Mouse (Mus musculus) heart, embryonic 13.5 days (tissue): ENCODE data around the gene Sppl2b. TPM values are rescaled to one million over a fixed set of nuclear protein-coding genes. Genes with fewer than 3 reads are reported as not detected.

Source experiments
- ATAC-seq: fragments of 200-750 bp; cut with Nextera tagmentation; 2 replicates; pipeline ENCODE4 v1.8.0; 2017; ENCODE audit warnings: moderate TSS enrichment; ENCODE audit not compliant: insufficient number of reproducible peaks, low FRiP score, low TSS enrichment; ENCODE audit errors: extremely low read depth
- H3K27ac ChIP-seq: fragments of 300-500 bp; sonication (generic); replicated peaks from 2 replicates; pipeline ENCODE4 v1.5.1; 2015; ENCODE audit warnings: moderate library complexity, mild to moderate bottlenecking, inconsistent platforms
- H3K27me3 ChIP-seq: fragments of 300-500 bp; sonication (generic); replicated peaks from 2 replicates; pipeline ENCODE4 v1.6.1; 2015; ENCODE audit warnings: mild to moderate bottlenecking, inconsistent platforms
- H3K36me3 ChIP-seq: fragments of 300-500 bp; sonication (generic); 2 replicates; pipeline ENCODE4 v1.6.1; 2015; ENCODE audit warnings: mild to moderate bottlenecking, inconsistent platforms
- H3K4me1 ChIP-seq: fragments of 300-500 bp; sonication (generic); 2 replicates; pipeline ENCODE4 v1.6.1; 2015; ENCODE audit warnings: inconsistent platforms
- H3K4me2 ChIP-seq: fragments of 300-500 bp; sonication (generic); 2 replicates; pipeline ENCODE4 v1.6.1; 2015; ENCODE audit warnings: inconsistent platforms, mild to moderate bottlenecking, moderate library complexity
- H3K4me3 ChIP-seq: fragments of 300-500 bp; sonication (generic); 2 replicates; pipeline ENCODE4 v1.5.1; 2015; ENCODE audit warnings: moderate library complexity, mild to moderate bottlenecking, inconsistent platforms
- H3K9ac ChIP-seq: fragments of 300-500 bp; sonication (generic); 2 replicates; pipeline ENCODE4 v1.6.1; 2015; ENCODE audit warnings: inconsistent platforms, mild to moderate bottlenecking, moderate library complexity
- H3K9me3 ChIP-seq: fragments of 300-500 bp; sonication (generic); 2 replicates; pipeline ENCODE4 v1.6.1; 2016; ENCODE audit warnings: inconsistent platforms
- WGBS: fragments of 180-500 bp; shearing (Covaris S2); methylation state at CpG from one replicate; pipeline ENCODE4 v1.1.7; 2015; ENCODE audit warnings: mixed read lengths; 5-methylcytosine and 5-hydroxymethylcytosine counted together
- polyA plus RNA-seq: library from polyadenylated mRNA; unstranded; fragments of >200 nt; fragmentation: Nextera tagmentation; extraction: Ambion mirVana; gene quantifications from 2 replicates; pipeline ENCODE4 v1.2.1, GENCODE M21; 2015

Gene Sppl2b
- polyA plus RNA-seq, 1 experiment from 2014 or later: 27.7 TPM

- Histone ChIP-seq H3K9me3 (no peaks in the 10 kb centered on the region), H3K9ac (peak overlapping the region; percentile 41; the same call in 1 of the 2 replicates), H3K4me3 (peak overlapping the region; percentile 71), H3K27ac (peak overlapping the region; percentile 33; the same call in 1 of the 2 replicates), H3K4me1 (peaks cover 28% of the 10 kb centered on the region), H3K27me3 (no peaks in the 10 kb centered on the region), H3K36me3 (peaks cover 63% of the 10 kb centered on the region), H3K4me2 (peak overlapping the region; percentile 95)
- no peak for ATAC-seq
- 89% methylated on average over 19 of the region's 19 CpGs for whole genome bisulfite sequencing
These were observed 46.6 kb downstream of the Sppl2b start for GRCm38 (mm10) chr10:80901409-80902272.

- no peaks in the 10 kb centered on the region for H3K27me3 ChIP-seq
- H3K4me2 ChIP-seq: no peak overlapping the region
- ATAC-seq: no peak
- H3K4me3 ChIP-seq: no peak overlapping the region
- H3K9me3 ChIP-seq: no peaks in the 10 kb centered on the region
- H3K9ac ChIP-seq: no peak overlapping the region
- 89% methylated on average over 9 of the region's 9 CpGs for WGBS
- peaks cover 67% of the 10 kb centered on the region for H3K36me3 ChIP-seq
- H3K27ac ChIP-seq: no peak overlapping the region
- peaks cover 28% of the 10 kb centered on the region for H3K4me1 ChIP-seq
These were observed 47.3 kb downstream of the Sppl2b start for GRCm38 (mm10) chr10:80902273-80902940.

GRCm38 (mm10) chr10:80903282-80903681 lies 48.2 kb downstream of the Sppl2b start:
- Histone ChIP-seq H3K27me3 (no peaks in the 10 kb centered on the region), H3K4me1 (peaks cover 20% of the 10 kb centered on the region), H3K9me3 (no peaks in the 10 kb centered on the region), H3K36me3 (peaks cover 76% of the 10 kb centered on the region), H3K27ac (no peak overlapping the region), H3K4me2 (no peak overlapping the region), H3K9ac (no peak overlapping the region), H3K4me3 (no peak overlapping the region)
- no peak for ATAC-seq
- WGBS: 88% methylated on average over 10 of the region's 10 CpGs

GRCm38 (mm10) chr10:80904004-80904693 lies 49.1 kb downstream of the Sppl2b start:
- Histone ChIP-seq H3K9me3 (no peaks in the 10 kb centered on the region), H3K4me1 (peaks cover 16% of the 10 kb centered on the region), H3K9ac (peak overlapping the region; percentile 30; the same call in 1 of the 2 replicates), H3K27me3 (no peaks in the 10 kb centered on the region), H3K4me3 (no peak overlapping the region), H3K36me3 (peaks cover 76% of the 10 kb centered on the region), H3K4me2 (no peak overlapping the region), H3K27ac (no peak overlapping the region)
- ATAC-seq: no peak
- WGBS: 73% methylated on average over 28 of the region's 28 CpGs

- Histone ChIP-seq H3K4me1 (peaks cover 11% of the 10 kb centered on the region), H3K4me2 (no peak overlapping the region), H3K9me3 (no peaks in the 10 kb centered on the region), H3K4me3 (no peak overlapping the region), H3K9ac (peak overlapping the region; percentile 30; the same call in 1 of the 2 replicates), H3K36me3 (peaks cover 76% of the 10 kb centered on the region), H3K27me3 (no peaks in the 10 kb centered on the region), H3K27ac (no peak overlapping the region)
- ATAC-seq: no peak
- 92% methylated on average over 11 of the region's 11 CpGs for WGBS
These were observed 49.6 kb downstream of the Sppl2b start for GRCm38 (mm10) chr10:80904709-80905108.

GRCm38 (mm10) chr10:80909375-80910162 lies 54.5 kb downstream of the Sppl2b start:
- no peak overlapping the region for H3K27ac ChIP-seq
- no peaks in the 10 kb centered on the region for H3K9me3 ChIP-seq
- 91% methylated on average over 22 of the region's 22 CpGs for WGBS
- peaks cover 10% of the 10 kb centered on the region; the same call in 1 of the 2 replicates for H3K4me1 ChIP-seq
- H3K36me3 ChIP-seq: peaks cover 83% of the 10 kb centered on the region
- no peaks in the 10 kb centered on the region for H3K27me3 ChIP-seq
- no peak overlapping the region for H3K4me3 ChIP-seq
- H3K4me2 ChIP-seq: no peak overlapping the region
- no peak overlapping the region for H3K9ac ChIP-seq
- ATAC-seq: no peak

GRCm38 (mm10) chr10:80911354-80911753 lies 56.3 kb downstream of the Sppl2b start:
- WGBS: 88% methylated on average over 4 of the region's 4 CpGs
- Histone ChIP-seq H3K9me3 (no peaks in the 10 kb centered on the region), H3K27ac (no peak overlapping the region), H3K27me3 (no peaks in the 10 kb centered on the region), H3K4me1 (peaks cover 15% of the 10 kb centered on the region), H3K36me3 (peaks cover 70% of the 10 kb centered on the region), H3K4me3 (no peak overlapping the region), H3K9ac (no peak overlapping the region), H3K4me2 (no peak overlapping the region)
- ATAC-seq: no peak

- H3K4me3 ChIP-seq: no peak overlapping the region
- no peak for ATAC-seq
- H3K9ac ChIP-seq: no peak overlapping the region
- no peak overlapping the region for H3K27ac ChIP-seq
- no peaks in the 10 kb centered on the region for H3K9me3 ChIP-seq
- no peaks in the 10 kb centered on the region for H3K27me3 ChIP-seq
- H3K4me1 ChIP-seq: peaks cover 20% of the 10 kb centered on the region
- H3K36me3 ChIP-seq: peaks cover 67% of the 10 kb centered on the region
- H3K4me2 ChIP-seq: no peak overlapping the region
These were observed 56.8 kb downstream of the Sppl2b start for GRCm38 (mm10) chr10:80911891-80912290.

- 81% methylated on average over 8 of the region's 8 CpGs for WGBS
- H3K36me3 ChIP-seq: peaks cover 52% of the 10 kb centered on the region
- H3K27ac ChIP-seq: no peak overlapping the region
- no peaks in the 10 kb centered on the region for H3K27me3 ChIP-seq
- H3K4me3 ChIP-seq: no peak overlapping the region
- no peak overlapping the region for H3K4me2 ChIP-seq
- no peak overlapping the region for H3K9ac ChIP-seq
- ATAC-seq: no peak
- no peaks in the 10 kb centered on the region for H3K9me3 ChIP-seq
- peaks cover 29% of the 10 kb centered on the region for H3K4me1 ChIP-seq
These were observed 58.4 kb downstream of the Sppl2b start for GRCm38 (mm10) chr10:80913364-80914011.

GRCm38 (mm10) chr10:80914253-80914656 lies 59.2 kb downstream of the Sppl2b start:
- no peak overlapping the region for H3K9ac ChIP-seq
- no peak overlapping the region for H3K4me3 ChIP-seq
- no peak overlapping the region for H3K27ac ChIP-seq
- peaks cover 30% of the 10 kb centered on the region for H3K4me1 ChIP-seq
- no peak overlapping the region for H3K4me2 ChIP-seq
- no peak for ATAC-seq
- H3K27me3 ChIP-seq: no peaks in the 10 kb centered on the region
- no peaks in the 10 kb centered on the region for H3K9me3 ChIP-seq
- 86% methylated on average over 5 of the region's 5 CpGs for WGBS
- H3K36me3 ChIP-seq: peaks cover 44% of the 10 kb centered on the region
